Mouse (Mus musculus): Measurements from ENCODE around the gene Exoc8. TPM values are rescaled to one million over a fixed set of nuclear protein-coding genes. Genes with fewer than 3 reads are reported as not detected.

Gene Exoc8
- 2.6 and 3.7 TPM in 2 replicates for polyA plus RNA-seq (2012; rRNA removed)
- polyA plus RNA-seq (2014; fragmentation: Nextera tagmentation; extraction: Ambion mirVana): 2.4 and 2.6 TPM in 2 replicates

DNA sequence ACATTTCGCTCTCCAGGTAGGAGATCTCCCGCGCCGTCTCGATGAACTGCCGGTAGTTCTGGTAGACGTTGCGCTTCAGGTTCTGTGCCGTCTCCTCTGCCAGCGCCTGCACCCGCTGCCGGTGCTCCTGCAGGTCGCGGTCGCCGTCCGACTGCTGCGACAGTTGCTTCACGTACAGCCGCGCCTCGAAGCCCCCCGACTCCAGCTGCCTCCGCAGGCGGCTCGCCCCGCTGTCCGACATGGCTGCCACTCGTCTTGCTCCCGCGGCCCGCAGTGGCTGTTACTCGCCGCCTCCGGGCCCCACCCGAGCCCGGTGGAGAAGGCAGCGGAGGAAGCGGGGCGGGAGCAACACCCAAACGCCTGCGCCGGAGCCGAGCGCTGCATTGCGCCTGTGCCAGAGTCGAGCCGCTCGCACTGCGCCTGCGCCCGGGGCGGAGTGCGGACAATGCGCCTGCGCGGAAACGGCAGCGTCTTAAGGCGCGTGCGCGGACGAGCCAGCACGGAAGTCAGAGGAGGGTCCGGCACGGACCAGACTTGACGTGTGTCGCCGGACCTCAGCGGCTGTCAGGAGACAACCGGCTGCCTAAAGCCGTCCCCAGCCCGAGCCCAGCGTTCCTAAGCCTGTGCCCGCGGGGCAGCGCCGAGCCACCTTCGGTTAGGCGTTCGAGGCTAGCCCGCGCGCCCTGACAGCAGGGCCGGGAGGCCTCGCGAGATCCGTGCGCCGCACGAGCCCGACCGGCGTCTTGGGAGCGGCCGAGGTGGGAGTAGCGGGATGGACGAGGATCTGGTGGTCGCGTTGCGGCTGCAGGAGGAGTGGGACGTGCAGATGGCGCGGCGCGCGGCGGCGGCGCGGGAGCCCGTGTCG lies at the start of gene Exoc8, which contains the start of gene Sprtn:
Gene Exoc8 (minus strand): TSS at position 320 of the 865 bp plus-strand sequence.
Gene Sprtn (plus strand): TSS at position 501 of the 865 bp plus-strand sequence.
- TF ChIP-seq CTCF (IDR thresholded peaks at IDR 0.05; ENCODE audit: low read depth) (no peak), EP300 (IDR thresholded peaks at IDR 0.05; ENCODE audit: low read depth) (no peak)
- ATAC-seq (ENCODE audit: insufficient read depth) (peak; percentile 93), DNase-seq (ENCODE audit: low read depth in 3 of 3, low spot score in 3 of 3) (peak; percentile 87 to 91 (median 89))
- H3K9me3 ChIP-seq (ENCODE audit: control insufficient read depth, low read length): no peaks in the 10 kb centered on the region
- H3K36me3 ChIP-seq (replicated peaks; ENCODE audit: control insufficient read depth, insufficient read depth, low read depth): peaks cover 41% of the 10 kb centered on the region
- H3K4me1 ChIP-seq (replicated peaks; ENCODE audit: control insufficient read depth in 2 of 2, insufficient read depth in 2 of 2, low read length in 1 of 2): peaks cover 9 to 12% of the 10 kb centered on the region in 2 experiments
- peak within 1 kb of the TSS; percentile 57 for H3K27ac ChIP-seq
- peak within 1 kb of the TSS; percentile 98 for H3K4me2 ChIP-seq (ENCODE audit: low read depth)
- H3K4me3 ChIP-seq (ENCODE audit: insufficient read depth in 1 of 2, low read depth in 2 of 2, low read length in 2 of 2): peak within 1 kb of the TSS; percentile 83 to 84
- WGBS (ENCODE audit: insufficient replicate concordance): under 1% methylated on average over 114 of the region's 114 CpGs
- peak within 1 kb of the TSS; percentile 88 for H3K9ac ChIP-seq (replicated peaks)
- H3K27me3 ChIP-seq (ENCODE audit: control insufficient read depth, insufficient read depth, low read length): no peaks in the 10 kb centered on the region

DNA sequence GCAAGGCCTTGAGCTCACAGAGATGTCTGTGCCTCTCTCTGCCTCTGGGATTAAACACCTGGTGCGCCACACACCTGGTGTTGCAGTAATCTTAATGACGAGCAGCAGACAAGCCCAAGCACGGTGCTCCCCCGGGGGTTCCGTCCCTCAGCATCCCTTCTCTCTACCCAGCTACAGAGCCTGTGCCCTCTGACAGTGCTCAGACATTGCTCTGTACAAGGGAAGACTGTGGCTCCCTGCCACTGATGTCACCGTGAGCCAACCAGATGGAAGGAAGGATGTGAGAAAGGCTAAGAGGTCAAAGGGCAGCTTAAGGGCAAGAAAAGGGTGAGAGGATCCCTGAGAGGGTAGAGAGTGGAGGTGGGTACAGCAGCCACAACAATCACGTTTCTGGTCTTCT lies 46.9 kb upstream of the Exoc8 start:
- Histone ChIP-seq H3K9ac (replicated peaks) (no peak overlapping the region), H3K27ac (no peak overlapping the region), H3K4me2 (ENCODE audit: low read depth) (no peak overlapping the region), H3K27me3 (ENCODE audit: control insufficient read depth, insufficient read depth, low read length) (peaks cover 8% of the 10 kb centered on the region), H3K4me1 (replicated peaks; ENCODE audit: control insufficient read depth in 2 of 2, insufficient read depth in 2 of 2, low read length in 1 of 2) (peaks cover 0 to 9% of the 10 kb centered on the region in 2 experiments; a peak in 1 of 4 replicates), H3K9me3 (ENCODE audit: control insufficient read depth, low read length) (no peaks in the 10 kb centered on the region), H3K36me3 (replicated peaks; ENCODE audit: control insufficient read depth, insufficient read depth, low read depth) (no peaks in the 10 kb centered on the region), H3K4me3 (ENCODE audit: insufficient read depth in 1 of 2, low read depth in 2 of 2, low read length in 2 of 2) (no peak overlapping the region)
- no peak for DNase-seq (ENCODE audit: low read depth in 3 of 3, low spot score in 3 of 3)
- TF ChIP-seq CTCF (IDR thresholded peaks at IDR 0.05; ENCODE audit: low read depth): no peak
- TF ChIP-seq EP300 (IDR thresholded peaks at IDR 0.05; ENCODE audit: low read depth): no peak
- no peak for ATAC-seq (ENCODE audit: insufficient read depth)
- 69% methylated on average over 7 of the region's 7 CpGs for WGBS (ENCODE audit: insufficient replicate concordance)

DNA sequence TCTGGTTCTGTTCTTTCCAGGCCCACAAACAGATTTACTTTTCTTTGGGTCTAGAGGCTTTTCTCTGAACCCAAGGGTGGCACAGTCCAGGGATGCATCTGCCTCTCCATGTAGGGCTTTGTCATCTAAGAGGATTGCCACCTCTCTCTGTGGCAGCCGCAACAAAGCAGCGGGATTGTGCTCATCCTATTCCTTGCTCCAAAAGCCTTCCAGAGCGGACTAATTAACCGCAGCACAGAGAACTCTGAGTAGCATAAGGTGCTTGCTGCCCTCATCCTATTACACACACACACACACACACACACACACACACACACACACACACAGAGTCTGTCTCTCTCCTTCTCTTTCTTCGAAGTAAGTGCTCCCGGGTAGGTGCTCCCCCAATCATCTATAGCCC lies 46.3 kb upstream of the Exoc8 start:
- DNase-seq (ENCODE audit: low read depth in 3 of 3, low spot score in 3 of 3) (no peak), ATAC-seq (ENCODE audit: insufficient read depth) (no peak)
- Histone ChIP-seq H3K4me3 (ENCODE audit: insufficient read depth in 1 of 2, low read depth in 2 of 2, low read length in 2 of 2) (no peak overlapping the region), H3K9me3 (ENCODE audit: control insufficient read depth, low read length) (no peaks in the 10 kb centered on the region), H3K36me3 (replicated peaks; ENCODE audit: control insufficient read depth, insufficient read depth, low read depth) (no peaks in the 10 kb centered on the region), H3K4me2 (ENCODE audit: low read depth) (no peak overlapping the region), H3K27me3 (ENCODE audit: control insufficient read depth, insufficient read depth, low read length) (peaks cover 8% of the 10 kb centered on the region), H3K27ac (no peak overlapping the region), H3K4me1 (replicated peaks; ENCODE audit: control insufficient read depth in 2 of 2, insufficient read depth in 2 of 2, low read length in 1 of 2) (peaks cover 0 to 9% of the 10 kb centered on the region in 2 experiments; a peak in 1 of 4 replicates), H3K9ac (replicated peaks) (no peak overlapping the region)
- no peak for TF ChIP-seq EP300 (IDR thresholded peaks at IDR 0.05; ENCODE audit: low read depth)
- 87% methylated on average over 6 of the region's 6 CpGs for WGBS (ENCODE audit: insufficient replicate concordance)

DNA sequence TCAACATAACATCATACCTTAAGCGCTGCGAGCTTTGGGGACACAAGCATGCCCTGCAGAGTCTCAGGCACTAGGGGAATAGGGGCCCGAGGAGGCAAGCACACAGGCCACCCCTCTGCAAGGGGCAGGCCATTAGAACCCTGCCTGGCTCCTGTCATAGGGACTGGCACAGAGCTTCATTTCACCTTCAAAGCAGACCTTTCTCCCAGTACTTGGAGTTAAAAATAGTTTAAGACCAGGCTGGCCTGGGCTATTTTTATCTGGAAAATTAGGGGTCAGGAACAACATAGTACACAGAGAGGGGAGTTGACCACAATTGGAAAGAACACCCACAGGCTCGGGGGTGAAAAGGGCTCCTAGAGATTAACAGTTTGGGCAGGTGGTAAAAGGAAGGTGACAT lies 39.8 kb upstream of the Exoc8 start:
- ATAC-seq (ENCODE audit: insufficient read depth): no peak
- H3K4me1 ChIP-seq (replicated peaks; ENCODE audit: control insufficient read depth in 2 of 2, insufficient read depth in 2 of 2, low read length in 1 of 2): no peaks in the 10 kb centered on the region

DNA sequence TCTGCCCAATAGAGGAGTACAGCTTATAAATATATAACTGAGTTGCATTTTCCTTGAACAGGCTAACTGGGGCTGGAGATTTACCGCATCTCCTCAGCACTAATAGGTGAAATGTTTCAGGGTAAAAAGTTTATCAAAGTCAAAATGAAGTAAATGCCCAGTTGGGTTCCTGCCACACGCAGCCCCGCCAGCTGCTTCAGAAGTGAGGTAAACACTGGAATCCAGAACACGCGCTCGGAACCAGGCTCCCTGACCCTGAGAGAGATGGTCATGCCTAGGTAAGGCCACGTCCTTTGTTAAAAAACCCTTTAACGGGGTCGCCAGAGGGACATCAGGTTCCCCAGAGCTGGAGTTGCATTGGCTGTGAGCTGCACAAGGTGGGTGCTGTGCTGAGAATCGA lies 39.2 kb upstream of the Exoc8 start:
- DNase-seq (ENCODE audit: low read depth in 3 of 3, low spot score in 3 of 3) (no peak), ATAC-seq (ENCODE audit: insufficient read depth) (no peak)
- Histone ChIP-seq H3K36me3 (replicated peaks; ENCODE audit: control insufficient read depth, insufficient read depth, low read depth) (no peaks in the 10 kb centered on the region), H3K4me1 (replicated peaks; ENCODE audit: control insufficient read depth in 2 of 2, insufficient read depth in 2 of 2, low read length in 1 of 2) (no peaks in the 10 kb centered on the region), H3K27ac (no peak overlapping the region), H3K9me3 (ENCODE audit: control insufficient read depth, low read length) (no peaks in the 10 kb centered on the region), H3K4me3 (ENCODE audit: insufficient read depth in 1 of 2, low read depth in 2 of 2, low read length in 2 of 2) (no peak overlapping the region), H3K9ac (replicated peaks) (no peak overlapping the region), H3K27me3 (ENCODE audit: control insufficient read depth, insufficient read depth, low read length) (no peaks in the 10 kb centered on the region), H3K4me2 (ENCODE audit: low read depth) (no peak overlapping the region)
- TF ChIP-seq CTCF (IDR thresholded peaks at IDR 0.05; ENCODE audit: low read depth) (no peak), EP300 (IDR thresholded peaks at IDR 0.05; ENCODE audit: low read depth) (no peak)
- 82% methylated on average over 10 of the region's 10 CpGs for WGBS (ENCODE audit: insufficient replicate concordance)

More for the DNA sequence above, 39.8 kb upstream of the Exoc8 start:
- 74% methylated on average over 4 of the region's 4 CpGs for WGBS (ENCODE audit: insufficient replicate concordance)
- H3K27ac ChIP-seq: no peak overlapping the region
- no peaks in the 10 kb centered on the region for H3K9me3 ChIP-seq (ENCODE audit: control insufficient read depth, low read length)
- H3K4me2 ChIP-seq (ENCODE audit: low read depth): no peak overlapping the region
- TF ChIP-seq CTCF (IDR thresholded peaks at IDR 0.05; ENCODE audit: low read depth) (no peak), EP300 (IDR thresholded peaks at IDR 0.05; ENCODE audit: low read depth) (no peak)
- no peaks in the 10 kb centered on the region for H3K27me3 ChIP-seq (ENCODE audit: control insufficient read depth, insufficient read depth, low read length)
- no peaks in the 10 kb centered on the region for H3K36me3 ChIP-seq (replicated peaks; ENCODE audit: control insufficient read depth, insufficient read depth, low read depth)
- H3K9ac ChIP-seq (replicated peaks): no peak overlapping the region
- DNase-seq (ENCODE audit: low read depth in 3 of 3, low spot score in 3 of 3): no peak
- no peak overlapping the region for H3K4me3 ChIP-seq (ENCODE audit: insufficient read depth in 1 of 2, low read depth in 2 of 2, low read length in 2 of 2)

Data from liver, embryonic 14.5 days (tissue).